Mouse (Mus musculus): ENCODE data around the gene Nrxn3.

DNA sequence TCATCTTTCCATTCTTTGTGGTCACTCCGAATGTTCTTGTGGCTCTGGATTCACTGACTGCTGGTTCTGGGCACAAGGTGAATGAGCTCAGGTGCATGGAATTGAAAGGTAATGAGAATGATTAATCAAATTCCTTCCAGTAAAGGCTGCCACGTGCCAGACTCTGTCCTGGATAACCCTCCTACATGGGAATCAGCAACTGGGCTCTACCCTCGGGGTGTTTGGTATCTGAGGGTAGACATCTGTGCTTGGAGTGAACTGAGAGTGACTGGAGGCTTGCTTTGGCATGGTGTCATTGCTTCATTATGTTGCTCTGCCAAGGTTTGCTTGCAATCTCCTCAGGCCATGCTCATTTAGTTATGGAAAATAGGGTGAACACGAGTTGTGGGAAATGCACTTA, 209.0 kb downstream of the Nrxn3 start:
- TF ChIP-seq CTCF (IDR thresholded peaks at IDR 0.05; ENCODE audit: borderline replicate concordance, insufficient read depth, low read length) (no peak), POLR2A (IDR thresholded peaks at IDR 0.05; ENCODE audit: low read depth, low read length) (no peak)
